Mouse (Mus musculus) kidney, adult 8-10 months (tissue): ENCODE data around the gene 1110032F04Rik.
"Not testable (repeated sequence)": the region's sequence is repeated elsewhere in the genome, so short reads cannot be mapped to it uniquely, and the experiment has no call there.

ENCODE experiments used
- DNase-seq, 2 experiments: peaks; one replicate each; pipeline ENCODE4 v3.0.0; 2022

1110032F04Rik gene

DNA sequence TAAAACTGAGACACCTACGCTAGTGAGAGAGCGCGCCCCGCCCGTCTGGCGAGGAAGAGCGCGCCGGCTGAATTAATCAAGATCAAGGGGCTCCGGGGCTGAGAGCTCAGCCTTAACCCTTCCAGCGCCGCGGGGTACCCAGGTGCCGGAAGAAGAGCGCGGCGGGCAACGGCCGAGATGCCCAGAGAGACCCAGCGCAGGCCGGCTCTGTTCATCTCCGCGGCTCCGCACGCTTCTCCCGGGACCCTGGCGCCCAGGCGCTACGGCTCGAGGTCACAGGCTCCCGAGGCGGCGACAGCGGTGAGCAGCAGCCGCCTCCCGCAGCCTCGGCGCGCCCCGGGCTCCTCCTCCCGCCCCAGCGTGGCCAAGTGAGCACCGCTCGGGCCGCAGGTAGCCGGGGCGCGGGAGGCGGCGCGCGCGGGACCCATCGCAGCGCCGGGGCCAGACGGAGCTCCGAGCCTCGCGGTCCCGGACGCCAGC, at the start of gene 1110032F04Rik:
1110032F04Rik (plus strand) TSS at position 376 of the 480 bp plus-strand sequence.
- peak; percentile 15 to 17 for DNase-seq

DNA sequence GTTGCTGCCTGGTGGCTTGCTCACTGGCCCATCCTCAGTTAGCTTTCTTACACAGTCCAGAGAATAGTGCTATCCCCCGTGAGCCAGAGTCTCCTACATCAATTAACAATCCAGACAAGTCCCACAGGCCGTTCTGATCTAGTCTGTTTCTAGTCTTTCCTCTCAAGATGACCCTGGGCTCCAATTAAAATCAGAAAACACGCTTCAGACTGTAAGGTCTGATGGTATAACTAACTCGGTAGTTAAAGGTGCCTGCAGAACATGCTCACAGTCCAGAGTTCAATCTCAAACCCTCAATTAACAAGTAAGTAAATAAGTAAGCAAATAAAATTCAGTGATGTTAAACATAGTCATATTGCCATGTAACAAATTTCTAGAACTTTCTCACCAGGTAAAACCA, 48.0 kb upstream of the 1110032F04Rik start:
- DNase-seq = peak; percentile 27 to 52

DNA sequence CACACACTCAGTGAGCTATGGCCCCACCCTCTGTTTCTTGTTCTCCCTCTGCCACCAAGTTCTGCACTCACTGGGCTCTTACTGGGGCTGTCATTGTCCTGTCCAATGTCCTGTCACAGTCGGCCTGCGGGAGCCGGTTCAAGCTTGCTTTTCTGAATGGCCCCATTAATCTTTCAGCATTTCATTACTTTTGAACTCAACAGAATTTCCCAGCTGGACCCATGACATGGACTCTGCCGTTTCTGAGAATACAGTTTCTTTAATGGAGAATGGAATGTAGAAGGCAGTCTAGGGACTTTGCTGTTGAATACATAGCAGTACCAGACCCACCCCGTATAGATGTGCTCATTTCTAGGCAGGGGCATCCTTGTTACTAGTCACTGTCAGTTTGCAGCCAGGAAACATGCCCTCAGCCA, 47.5 kb upstream of the 1110032F04Rik start:
- DNase-seq = peak; percentile 41 to 65

DNA sequence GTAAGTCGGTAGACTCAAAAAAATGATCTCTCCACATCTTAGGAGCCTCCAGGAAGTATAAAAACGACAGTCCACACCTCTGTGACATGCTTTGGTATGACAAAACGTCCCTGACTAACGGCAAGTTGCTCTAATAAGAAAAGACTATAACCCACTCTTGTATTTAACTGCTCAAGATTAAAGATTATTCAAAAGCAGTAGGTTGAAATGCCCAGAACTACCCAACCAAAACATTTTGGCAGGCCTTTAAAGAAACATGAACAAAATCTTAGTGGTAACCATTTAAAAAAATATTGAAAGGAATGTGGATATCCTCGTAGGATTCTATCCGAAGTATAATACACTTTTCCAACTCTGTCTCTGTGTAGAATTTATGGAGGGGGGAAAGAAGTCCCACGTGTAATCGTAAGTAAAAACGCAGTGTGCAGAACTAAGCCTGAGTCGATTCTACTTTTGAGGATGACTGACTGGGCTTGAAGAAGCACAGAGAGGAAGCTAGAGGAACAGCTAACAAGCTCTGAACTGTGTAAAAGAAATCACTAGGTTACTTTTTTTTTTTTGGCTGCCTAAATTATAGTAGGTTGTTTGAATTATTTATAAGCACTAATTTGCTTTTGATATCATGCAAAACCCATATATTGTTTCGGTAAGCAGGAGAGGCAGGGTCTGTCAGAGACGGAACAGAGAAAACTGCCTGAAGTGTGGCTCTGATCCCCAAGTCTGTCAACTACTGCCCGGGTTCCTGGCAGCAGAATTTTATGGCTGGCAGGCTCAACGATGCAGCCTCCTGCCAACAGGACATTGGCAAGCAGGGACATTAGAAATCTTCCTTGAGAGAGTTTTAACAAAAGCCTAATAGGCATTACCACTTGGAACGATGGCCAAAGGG, 45.3 kb upstream of the 1110032F04Rik start:
- peak; percentile 50 to 55 for DNase-seq

DNA sequence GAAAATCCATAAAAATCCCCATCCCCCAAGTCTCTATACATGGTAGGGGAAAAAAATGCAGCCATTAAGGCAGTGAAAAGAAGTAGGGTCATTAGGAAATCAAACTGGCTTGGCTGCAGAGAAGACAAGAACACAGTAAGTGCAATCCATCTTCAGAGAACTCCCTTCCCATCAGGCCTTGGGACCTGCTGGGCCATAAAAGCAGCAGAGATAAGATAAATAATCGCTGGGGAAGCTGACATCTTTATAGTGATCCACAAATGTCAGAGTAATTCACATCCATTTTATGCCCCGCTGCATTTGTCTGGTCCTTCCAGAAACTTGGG, 44.7 kb upstream of the 1110032F04Rik start:
- DNase-seq = no peak

DNA sequence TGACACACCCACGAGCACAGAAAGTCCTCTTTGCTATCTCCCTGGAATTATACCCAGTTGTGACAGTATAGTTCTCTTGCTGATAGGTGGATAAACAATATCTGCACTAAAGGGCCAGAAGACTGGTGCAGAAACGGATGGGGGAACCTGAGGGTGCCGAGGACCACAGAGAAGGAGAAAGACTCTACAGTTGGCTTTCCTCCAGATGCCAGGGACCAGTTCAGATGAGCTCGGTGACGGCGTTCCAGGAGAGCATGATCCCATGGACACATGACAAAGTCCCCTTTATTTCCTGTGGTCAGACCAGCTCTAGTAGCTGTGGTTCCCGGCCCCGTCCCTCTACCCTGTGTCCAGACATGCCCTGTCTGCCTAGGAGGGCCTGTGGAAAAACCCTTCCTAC, 44.2 kb upstream of the 1110032F04Rik start:
- DNase-seq = peak in 1 of 2 experiments; percentile 5

DNA sequence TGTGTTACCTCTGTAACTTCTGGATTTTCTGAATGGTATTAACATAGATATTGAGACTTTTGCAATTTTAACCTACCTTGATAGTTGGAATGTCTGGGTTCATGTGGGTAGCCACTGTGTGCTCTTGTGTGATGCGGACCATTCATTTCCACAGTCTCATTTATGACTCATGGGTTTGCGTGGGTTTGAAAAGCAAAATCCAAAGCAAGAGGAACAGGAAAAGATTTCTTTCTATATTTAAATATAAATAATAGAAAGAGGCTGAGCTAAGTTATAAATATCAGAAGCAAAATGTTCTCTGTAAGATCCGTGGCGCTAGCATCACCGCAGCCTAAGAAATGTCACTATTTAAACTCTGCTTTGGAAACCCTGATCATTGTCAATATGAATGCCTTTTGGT, 41.7 kb upstream of the 1110032F04Rik start:
- no peak for DNase-seq

DNA sequence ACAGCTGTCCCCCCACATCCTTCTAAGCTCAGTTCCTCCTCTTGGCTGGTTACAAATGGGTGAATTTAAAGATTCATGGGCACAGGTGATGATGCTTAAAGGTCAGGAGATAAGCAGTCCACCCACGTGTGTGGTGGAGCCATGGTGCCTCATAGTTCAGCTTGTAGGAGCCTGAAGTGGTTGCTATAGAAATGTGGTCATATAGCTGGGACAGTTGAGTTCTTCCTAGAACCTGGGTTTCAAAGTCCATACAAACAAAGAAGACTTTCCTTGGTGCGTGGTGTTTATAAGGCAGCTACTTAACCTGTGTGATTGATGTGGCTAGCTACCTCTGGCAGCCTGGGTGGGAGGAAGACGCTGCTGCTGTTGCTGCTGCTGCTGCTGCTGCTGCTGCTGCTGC, 39.4 kb upstream of the 1110032F04Rik start:
- DNase-seq = no peak

DNA sequence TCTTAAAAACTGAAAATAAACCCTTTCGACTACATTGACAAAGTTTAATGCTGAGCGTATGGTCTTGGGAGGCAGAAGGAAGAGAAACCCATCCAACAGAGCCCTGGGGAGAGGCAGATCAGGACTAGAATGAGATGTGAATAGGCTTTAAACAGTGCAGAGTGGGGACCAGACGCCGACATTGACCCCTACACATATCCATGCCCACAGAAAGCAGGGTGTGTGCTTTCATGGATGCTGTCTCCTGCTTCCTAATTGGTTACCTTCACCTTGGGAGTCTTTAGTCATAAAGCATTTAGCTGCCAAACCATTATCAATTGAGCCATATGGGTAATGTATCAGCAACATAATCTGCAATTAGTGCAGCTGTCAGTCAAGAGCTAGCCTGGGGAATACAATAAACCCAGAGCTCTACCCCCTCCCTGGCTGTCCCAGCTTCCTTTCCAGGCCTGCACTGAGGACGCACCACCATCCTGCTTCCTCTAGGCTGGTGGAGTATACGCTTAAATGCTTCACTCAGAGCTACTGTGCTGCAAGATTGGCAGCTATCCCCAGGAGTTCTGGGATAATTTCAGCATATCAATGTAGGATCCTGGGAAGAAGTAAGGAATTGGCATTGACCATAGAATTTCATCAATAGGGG, 32.4 kb upstream of the 1110032F04Rik start:
- DNase-seq = no peak

DNA sequence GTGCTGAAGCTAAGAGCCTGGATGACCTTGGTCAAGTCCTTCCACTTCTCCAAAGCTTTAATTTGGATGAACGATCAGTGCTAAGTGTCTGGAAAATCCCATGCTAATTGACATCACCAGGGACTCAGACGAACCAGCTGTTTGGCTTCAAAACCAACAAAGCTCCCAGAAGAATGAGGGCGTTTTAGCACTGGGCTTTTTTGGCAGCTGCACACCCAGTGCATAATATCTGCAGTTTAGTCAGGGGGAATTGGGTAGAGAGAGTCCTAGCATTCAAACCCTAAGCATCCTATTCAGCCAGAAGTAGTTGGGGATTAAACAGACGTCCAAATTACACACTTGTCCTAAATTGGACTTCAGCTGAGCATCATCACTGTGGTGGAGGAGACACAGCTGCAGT, 29.2 kb upstream of the 1110032F04Rik start:
- no peak for DNase-seq

DNA sequence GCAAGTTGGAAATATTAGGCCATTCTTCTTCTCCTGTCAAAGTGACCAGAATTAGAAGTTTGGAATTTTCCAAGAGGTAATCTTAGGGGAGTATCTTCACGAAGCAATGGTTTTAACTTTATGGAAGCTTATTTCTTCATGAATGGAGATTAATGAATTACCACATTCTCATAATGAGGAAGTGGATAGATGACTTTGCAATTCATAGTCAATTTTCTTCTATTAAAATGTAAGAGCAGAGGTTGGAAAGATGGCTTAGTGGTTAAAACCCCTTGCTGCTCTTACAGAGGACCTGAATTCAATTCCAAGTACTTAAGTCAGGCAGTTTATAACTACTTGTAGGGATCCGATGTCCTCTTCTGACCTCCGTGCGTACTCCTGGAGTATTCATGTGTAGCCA, 25.4 kb upstream of the 1110032F04Rik start:
- no peak for DNase-seq

DNA sequence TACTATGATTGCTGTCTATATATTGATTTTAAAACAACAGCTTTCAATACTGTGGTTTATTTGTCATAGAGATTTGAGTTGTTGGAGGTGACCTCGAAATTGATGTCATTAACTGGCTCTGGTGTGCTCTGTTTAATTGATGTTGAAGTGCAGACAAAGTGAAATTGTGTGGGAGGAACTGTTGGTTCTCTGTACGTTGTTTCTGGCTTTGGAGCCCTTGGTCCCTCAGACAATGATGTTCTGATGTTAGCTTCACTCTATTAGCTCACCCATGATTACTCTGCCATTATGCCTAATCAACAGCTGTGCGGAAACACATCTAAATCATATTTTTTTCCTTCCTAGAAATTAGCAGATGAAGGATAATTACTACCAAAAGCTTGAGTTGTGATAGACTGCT, 21.1 kb upstream of the 1110032F04Rik start:
- no peak for DNase-seq

DNA sequence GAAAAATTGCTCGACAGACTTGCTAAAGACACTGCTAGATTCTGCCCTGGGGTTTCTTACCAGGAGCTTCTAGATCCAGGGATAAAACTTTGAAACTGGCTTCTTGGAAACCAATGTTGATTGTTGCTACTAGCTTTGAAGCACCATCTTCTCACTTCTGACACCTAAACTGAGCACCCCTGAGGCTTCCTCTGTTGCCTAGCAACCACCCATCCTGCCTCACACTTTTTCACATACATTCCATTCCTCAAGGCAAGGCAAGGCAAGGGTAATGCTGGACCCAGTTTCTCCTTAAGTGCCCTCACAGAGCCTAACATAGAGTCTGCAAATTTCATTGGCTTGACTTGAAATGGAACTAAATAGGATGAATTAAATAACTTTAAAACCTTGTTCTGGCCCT, 17.0 kb upstream of the 1110032F04Rik start:
- no peak for DNase-seq

DNA sequence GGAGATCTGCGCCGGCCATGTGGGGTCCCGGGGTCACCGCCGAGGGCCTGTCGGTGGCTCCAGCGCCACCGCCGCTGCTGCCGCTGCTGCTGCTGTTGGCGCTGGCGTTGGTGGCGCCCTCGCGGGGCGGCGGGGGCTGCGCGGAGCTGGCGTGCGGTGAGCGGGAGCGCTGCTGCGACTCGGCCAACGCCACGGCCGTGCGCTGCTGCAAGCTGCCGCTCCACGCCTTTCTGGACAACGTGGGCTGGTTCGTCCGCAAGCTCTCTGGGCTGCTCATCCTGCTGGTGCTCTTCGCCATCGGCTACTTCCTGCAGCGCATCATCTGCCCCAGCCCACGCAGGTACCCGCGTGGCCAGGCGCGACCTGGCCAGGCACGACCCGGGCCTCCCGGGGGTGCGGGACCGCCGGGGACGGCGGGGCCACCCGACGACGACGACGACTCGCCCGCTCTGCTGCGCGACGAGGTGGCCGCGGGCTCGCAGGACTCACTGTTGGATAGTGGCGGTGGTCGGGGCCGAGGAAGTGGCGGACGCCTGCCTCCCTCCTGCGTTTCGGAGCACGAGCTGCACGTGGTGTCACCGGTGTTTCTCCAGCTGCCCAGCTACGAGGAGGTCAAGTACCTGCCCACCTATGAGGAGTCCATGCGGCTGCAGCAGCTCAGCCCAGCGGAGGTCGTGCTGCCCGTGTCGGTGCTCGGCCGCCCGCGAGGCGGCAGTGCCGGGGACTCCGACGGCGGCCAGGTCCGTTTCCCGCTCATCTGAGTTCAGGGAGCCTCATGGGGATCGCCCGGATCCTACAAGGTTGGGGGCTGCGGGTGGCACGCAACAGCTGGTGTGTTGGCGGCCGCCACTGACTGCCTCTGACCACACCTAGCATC, 543 bp downstream of the 1110032F04Rik start:
- peak in 1 of 2 experiments; percentile 9 for DNase-seq

DNA sequence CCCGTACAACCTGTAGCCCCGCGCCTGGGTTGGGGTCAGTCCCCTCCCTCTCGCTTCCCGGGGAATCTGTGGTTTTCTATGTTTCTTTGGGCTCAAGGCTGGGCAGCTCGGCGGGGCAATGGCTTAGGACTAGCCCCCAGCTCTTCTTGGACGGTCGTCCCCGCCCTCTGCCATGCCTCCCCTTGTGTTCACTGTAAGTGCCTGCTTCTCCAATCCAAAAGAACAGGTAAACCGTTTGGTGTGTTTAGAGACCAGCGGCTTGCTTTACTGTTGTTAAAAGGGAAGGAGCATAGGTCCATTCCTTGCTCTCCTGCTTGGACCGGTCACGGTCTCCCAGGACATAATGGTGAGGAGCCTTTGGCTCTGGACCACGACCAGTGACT, 1.2 kb downstream of the 1110032F04Rik start:
- no peak for DNase-seq

DNA sequence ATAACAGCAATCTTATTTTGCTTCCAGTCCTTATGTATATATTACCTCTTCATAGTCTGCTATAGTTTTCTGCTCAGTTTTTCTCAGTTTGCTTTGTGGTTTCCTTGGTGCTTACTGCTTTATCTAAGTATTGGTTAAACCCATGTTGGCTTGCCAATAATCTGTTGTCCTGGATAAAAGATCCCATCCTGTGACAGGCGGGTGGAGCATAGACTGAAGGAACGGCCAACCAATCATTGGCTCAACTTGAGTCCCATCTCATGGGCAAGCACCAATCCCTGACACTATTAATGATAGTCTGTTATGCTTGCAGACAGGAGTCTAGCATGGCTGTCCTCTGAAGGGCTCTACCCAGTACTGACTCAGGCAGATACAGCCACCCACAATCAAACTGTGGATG, 4.7 kb downstream of the 1110032F04Rik start:
- no peak for DNase-seq

DNA sequence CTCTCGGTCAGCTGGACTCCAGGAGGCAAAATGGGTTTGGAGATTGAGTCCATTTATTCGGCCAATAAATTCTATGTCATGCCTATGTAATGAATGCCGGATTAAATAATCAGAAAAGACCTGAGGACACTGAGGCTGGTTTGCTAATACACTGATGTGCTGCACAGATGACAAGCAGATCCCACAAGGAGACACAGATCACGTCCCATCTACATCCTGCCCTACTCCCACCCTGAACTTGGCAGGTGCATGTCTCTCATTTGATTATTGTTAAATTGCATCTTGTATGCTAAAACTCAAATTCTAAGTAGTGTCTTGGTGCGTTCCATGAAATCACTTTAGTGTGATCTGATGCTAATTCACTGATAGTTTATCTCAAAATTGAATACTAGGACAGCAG, 17.5 kb downstream of the 1110032F04Rik start:
- DNase-seq = no peak

DNA sequence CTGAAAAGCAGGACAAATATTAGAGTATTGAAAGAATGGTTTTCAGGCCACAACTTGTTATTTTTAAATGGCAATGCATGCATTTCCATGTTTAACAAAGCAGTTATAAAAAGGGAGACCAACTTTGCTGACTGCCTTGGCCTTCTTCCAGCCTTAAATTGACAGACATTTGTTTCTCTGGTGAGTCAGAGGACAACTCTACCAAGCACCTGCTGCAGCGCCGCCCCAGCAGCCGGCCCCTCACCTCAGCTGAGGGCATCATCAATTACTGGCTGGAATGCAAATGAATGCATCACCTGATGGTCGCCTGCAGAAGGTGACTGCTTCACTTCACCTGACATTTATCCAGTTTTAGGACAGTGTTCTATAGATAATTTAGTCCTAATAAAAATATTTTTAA, 26.0 kb downstream of the 1110032F04Rik start:
- DNase-seq = no peak

DNA sequence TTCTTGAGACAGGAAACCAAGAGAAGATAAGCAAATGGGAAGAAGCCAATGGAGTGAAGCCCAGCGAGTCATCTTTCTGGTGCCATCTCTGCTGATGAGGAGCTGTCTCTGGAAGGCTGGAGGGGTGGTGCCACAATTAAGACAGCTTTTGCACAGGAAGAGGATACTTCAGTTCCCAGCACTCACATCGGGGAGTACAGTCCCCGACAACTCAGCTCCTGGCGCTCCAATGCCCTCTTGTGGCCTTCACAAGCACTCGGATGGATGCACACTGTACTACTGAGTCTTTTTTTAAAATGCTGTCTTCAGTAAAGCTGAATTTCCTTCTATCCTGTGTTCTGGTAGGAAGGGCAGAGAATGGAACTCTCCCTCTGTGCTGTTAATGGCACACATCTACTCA, 27.8 kb downstream of the 1110032F04Rik start:
- DNase-seq = no peak

DNA sequence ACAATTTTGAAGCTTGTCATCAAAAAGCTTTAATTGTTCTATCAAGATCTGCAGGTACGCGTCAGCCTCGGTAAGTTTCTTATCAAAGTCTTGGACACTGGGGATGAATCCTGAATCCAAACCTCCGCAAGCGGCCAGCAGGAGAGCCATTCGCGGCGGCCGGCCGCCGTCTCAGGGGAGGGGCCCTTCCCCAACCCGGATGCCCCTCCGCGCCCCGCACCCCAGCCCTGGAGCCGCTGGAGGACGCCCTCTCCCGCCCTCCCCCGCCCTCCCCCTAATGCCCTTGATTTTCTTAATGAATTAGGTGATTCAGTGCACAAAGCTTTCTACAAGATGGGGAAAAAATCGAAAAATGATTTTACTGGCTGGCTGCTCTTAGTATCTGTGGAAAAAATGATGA, 33.2 kb downstream of the 1110032F04Rik start:
- DNase-seq = not testable (repeated sequence)

DNA sequence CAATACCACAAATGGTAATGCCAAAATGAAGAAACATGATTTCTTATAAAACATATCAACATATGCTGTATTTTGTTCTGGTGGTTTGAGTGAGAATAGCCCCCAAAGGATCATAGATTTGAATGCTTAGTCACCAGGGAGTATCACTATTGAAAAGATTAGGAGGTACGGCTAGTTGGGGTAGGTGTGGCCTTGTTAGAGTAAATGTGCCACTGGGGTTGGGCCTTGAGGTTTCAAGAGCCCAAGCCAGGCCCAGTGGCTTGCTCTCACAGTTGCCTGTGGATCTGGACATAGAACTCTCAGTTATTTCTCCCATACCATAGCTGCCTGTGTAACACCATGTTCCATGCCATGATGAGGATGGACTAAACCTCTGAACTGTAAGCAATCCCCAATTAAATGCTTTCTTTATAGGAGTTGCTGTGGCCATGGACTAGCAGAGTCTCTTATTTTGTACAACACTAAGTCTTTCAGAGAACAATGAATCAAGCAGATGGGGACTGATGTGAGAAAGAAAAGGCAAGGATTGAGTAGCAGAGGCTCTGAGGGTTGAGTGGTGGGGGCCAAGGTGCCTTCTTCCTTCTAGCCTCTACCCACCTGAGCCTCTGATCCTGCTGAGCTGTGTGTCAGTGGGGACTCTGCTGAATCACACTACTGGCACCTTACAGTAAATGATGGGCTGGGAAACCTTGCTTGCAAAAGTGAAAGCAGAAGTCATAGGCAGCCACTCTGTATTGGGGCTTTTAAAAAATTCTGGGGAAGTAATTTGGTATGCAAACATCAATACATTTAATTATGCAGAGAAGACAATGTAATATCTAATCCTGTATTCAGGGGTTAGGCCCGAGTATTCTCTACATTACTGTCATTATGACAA, 35.8 kb downstream of the 1110032F04Rik start:
- no peak for DNase-seq

DNA sequence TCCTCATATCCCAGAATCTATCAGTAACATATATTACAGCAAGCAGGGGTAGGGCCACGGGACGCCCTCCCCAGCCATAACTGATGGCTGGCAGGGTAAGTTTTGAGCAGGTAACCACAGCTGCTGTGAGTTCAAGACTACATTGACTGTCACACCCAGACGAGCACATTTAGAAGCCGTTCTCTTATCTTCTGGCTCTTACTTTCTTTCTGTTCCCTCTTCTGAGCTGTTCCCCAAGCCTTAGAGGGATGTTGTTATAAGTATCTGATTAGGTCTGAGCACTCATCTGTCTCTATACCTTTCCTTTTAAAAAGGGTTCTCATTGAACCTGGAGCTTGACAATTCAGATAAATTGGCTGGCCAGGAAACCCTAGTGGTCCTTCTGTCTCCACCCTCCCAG, 38.1 kb downstream of the 1110032F04Rik start:
- no peak for DNase-seq
